Mouse (Mus musculus): ENCODE results near the gene Lyzl4.

Gene Lyzl4

GRCm38 (mm10) chr9:121642001-121642400 lies at the start of gene Lyzl4:
Gene Lyzl4, minus strand, starts transcription at chr9:121642096.
- no peaks in the 10 kb centered on the region for H3K27me3 ChIP-seq (ENCODE audit: control insufficient read depth, insufficient read depth, low read length, poor library complexity, severe bottlenecking)
- DNase-seq (ENCODE audit: low read depth, low spot score) = peak; percentile 53

DNA sequence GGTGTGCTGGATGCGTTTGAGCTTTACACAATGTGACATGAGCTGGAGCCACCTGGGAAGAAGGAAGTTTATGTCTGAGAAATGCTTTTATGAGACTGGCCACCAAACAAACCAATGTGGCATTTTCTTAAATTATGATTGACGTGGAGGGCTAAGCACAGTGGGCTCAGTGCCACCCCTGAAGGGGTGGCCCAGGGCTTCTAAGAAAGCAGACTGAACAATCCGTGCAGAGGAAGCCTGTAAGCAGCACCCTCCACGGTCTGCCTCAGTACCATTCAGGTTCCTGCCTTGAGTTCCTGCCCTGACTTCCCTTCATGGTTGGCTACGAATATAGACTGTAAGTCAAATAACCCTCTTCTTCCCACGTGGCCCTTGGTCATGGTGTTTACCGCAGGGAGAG lies 48.8 kb upstream of the Lyzl4 start:
- no peak for DNase-seq (ENCODE audit: low read depth, low spot score)
- no peaks in the 10 kb centered on the region for H3K27me3 ChIP-seq (ENCODE audit: control insufficient read depth, insufficient read depth, low read length, poor library complexity, severe bottlenecking)
- H3K36me3 ChIP-seq (ENCODE audit: control insufficient read depth, insufficient read depth, low read length, poor library complexity, severe bottlenecking) = no peaks in the 10 kb centered on the region; the same call in 1 of the 2 replicates

More at GRCm38 (mm10) chr9:121642001-121642400, at the start of gene Lyzl4:
- H3K36me3 ChIP-seq (ENCODE audit: control insufficient read depth, insufficient read depth, low read length, poor library complexity, severe bottlenecking) = no peaks in the 10 kb centered on the region

- H3K36me3 ChIP-seq (ENCODE audit: control insufficient read depth, insufficient read depth, low read length, poor library complexity, severe bottlenecking) = no peaks in the 10 kb centered on the region; the same call in 1 of the 2 replicates
- no peaks in the 10 kb centered on the region for H3K27me3 ChIP-seq (ENCODE audit: control insufficient read depth, insufficient read depth, low read length, poor library complexity, severe bottlenecking)
- DNase-seq (ENCODE audit: low read depth, low spot score) = no peak
Measured at GRCm38 (mm10) chr9:121690200-121690651, 48.3 kb upstream of the Lyzl4 start.

DNA sequence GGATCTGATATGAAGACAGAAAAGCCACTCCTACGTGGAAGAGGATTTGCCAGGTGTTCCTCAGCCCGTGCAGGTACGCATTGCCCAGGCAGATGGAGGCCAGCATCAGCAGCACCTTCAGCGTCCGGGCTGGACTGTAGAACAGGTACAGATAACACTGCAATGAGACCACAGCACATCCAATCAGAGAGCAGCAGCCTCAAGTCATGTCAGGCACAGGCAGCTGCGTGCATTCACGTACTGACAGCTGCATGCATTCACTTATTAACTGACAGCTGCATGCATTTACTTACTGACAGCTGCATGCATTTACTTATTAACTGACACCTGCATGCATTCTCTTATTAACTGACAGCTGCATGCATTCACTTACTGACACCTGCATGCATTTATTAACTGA lies 42.8 kb upstream of the Lyzl4 start:
- H3K27me3 ChIP-seq (ENCODE audit: control insufficient read depth, insufficient read depth, low read length, poor library complexity, severe bottlenecking) = no peaks in the 10 kb centered on the region
- no peaks in the 10 kb centered on the region; the same call in 1 of the 2 replicates for H3K36me3 ChIP-seq (ENCODE audit: control insufficient read depth, insufficient read depth, low read length, poor library complexity, severe bottlenecking)
- DNase-seq (ENCODE audit: low read depth, low spot score) = no peak

DNA sequence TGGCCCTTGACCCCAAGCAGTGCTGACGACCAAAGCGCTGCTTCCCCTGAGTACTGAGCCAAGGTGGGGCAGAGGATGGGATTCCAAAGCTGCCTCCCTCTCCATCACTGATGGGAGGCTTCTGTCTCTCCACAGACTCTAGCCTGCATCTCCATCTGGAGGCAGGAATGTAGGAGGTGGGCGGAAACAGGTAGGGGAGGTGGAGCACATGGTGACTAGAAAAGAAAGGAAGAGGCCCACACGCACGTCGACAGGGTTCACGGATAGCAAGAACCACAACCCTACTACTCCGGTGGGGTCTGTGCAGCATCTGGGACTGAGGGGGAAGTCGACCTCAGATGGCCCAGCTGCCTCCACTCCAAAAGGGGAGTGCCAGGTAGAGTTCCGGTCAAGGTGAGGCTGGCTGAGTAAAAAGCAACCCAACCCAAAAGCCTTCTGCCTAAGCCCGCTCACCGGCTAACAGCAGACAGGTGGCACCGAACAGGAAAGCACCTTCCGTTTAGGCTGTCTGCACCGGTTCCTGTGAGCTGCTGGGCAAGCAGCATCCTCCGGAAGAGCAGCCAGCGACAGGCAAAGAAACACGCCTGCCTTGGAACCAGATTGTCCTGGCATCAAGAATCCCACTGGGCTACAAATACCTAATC lies 40.3 kb upstream of the Lyzl4 start:
- H3K27me3 ChIP-seq (ENCODE audit: control insufficient read depth, insufficient read depth, low read length, poor library complexity, severe bottlenecking) = no peaks in the 10 kb centered on the region
- DNase-seq (ENCODE audit: low read depth, low spot score) = peak; percentile 49
- H3K36me3 ChIP-seq (ENCODE audit: control insufficient read depth, insufficient read depth, low read length, poor library complexity, severe bottlenecking) = no peaks in the 10 kb centered on the region; the same call in 1 of the 2 replicates

DNA sequence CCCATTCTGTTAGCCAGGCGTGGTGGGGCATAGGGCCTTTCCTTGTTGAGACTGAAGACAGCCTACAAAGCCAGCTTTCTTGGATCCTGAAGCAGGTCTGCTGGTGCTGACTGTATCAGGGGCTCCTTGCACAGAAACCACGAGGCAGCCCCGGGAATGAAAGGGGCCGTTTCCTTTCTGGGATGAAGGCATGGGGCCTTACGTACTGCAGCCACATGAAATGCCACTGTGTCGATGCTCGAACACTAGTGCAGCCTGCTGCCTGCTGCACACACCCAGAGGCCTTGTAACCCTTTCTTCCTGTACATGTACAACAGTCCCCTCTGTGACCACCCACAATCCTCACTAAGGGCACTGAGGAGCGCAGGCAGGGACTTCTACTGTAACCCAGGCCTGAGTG lies 39.3 kb upstream of the Lyzl4 start:
- no peaks in the 10 kb centered on the region; the same call in 1 of the 2 replicates for H3K36me3 ChIP-seq (ENCODE audit: control insufficient read depth, insufficient read depth, low read length, poor library complexity, severe bottlenecking)
- DNase-seq (ENCODE audit: low read depth, low spot score) = no peak
- no peaks in the 10 kb centered on the region for H3K27me3 ChIP-seq (ENCODE audit: control insufficient read depth, insufficient read depth, low read length, poor library complexity, severe bottlenecking)

- Histone ChIP-seq H3K36me3 (ENCODE audit: control insufficient read depth, insufficient read depth, low read length, poor library complexity, severe bottlenecking) (no peaks in the 10 kb centered on the region), H3K27me3 (ENCODE audit: control insufficient read depth, insufficient read depth, low read length, poor library complexity, severe bottlenecking) (no peaks in the 10 kb centered on the region)
- DNase-seq (ENCODE audit: low read depth, low spot score) = peak; percentile 83
Measured at GRCm38 (mm10) chr9:121679549-121679948, 37.7 kb upstream of the Lyzl4 start.

DNA sequence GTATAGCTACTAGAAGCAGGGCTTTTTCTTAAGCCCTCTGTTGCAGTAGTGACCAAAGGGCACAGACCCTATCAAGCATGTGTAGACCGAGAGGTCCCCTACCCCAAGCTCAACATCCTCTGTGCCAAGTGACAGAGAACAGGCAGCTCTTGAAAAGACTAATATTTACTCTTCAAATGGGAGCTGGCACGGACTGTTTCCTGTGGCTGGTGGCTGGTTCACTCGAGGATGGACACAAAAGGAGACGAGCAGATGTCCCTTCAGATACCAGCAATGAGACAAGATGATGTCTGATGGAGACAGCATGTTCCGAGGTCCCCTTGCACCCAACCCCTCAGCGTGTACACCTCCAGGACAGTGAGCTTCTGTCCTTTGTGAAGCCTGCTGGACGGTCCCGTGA lies 35.6 kb upstream of the Lyzl4 start:
- Histone ChIP-seq H3K36me3 (ENCODE audit: control insufficient read depth, insufficient read depth, low read length, poor library complexity, severe bottlenecking) (no peaks in the 10 kb centered on the region), H3K27me3 (ENCODE audit: control insufficient read depth, insufficient read depth, low read length, poor library complexity, severe bottlenecking) (no peaks in the 10 kb centered on the region)
- DNase-seq (ENCODE audit: low read depth, low spot score) = no peak

- no peaks in the 10 kb centered on the region for H3K27me3 ChIP-seq (ENCODE audit: control insufficient read depth, insufficient read depth, low read length, poor library complexity, severe bottlenecking)
- no peaks in the 10 kb centered on the region for H3K36me3 ChIP-seq (ENCODE audit: control insufficient read depth, insufficient read depth, low read length, poor library complexity, severe bottlenecking)
- DNase-seq (ENCODE audit: low read depth, low spot score) = peak; percentile 53
Measured at GRCm38 (mm10) chr9:121677069-121677468, 35.2 kb upstream of the Lyzl4 start.

DNA sequence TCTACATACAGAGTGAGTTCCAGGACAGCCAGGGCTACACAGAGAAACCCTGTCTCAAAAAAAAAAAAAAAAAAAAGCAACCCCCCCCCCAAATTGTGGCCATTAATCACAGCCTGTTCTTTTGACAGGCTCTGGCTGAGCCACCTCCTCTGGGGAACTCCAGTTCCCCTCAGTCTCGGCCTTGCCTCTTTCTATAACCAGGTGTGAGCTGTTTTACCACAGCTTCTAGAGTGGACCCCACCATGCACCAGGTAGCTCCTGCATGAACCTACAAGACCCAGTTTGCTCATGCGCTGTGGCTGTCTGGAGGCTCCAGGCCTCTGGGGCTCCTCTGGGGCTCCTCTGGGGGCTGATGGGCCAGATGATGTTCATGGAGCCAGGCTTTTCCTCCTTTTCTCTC lies 33.7 kb upstream of the Lyzl4 start:
- no peaks in the 10 kb centered on the region for H3K36me3 ChIP-seq (ENCODE audit: control insufficient read depth, insufficient read depth, low read length, poor library complexity, severe bottlenecking)
- peak; percentile 58 for DNase-seq (ENCODE audit: low read depth, low spot score)

GRCm38 (mm10) chr9:121675011-121675410 lies 33.1 kb upstream of the Lyzl4 start:
- H3K36me3 ChIP-seq (ENCODE audit: control insufficient read depth, insufficient read depth, low read length, poor library complexity, severe bottlenecking) = no peaks in the 10 kb centered on the region
- no peaks in the 10 kb centered on the region for H3K27me3 ChIP-seq (ENCODE audit: control insufficient read depth, insufficient read depth, low read length, poor library complexity, severe bottlenecking)
- DNase-seq (ENCODE audit: low read depth, low spot score) = peak; percentile 95

More for the DNA sequence above, 33.7 kb upstream of the Lyzl4 start:
- H3K27me3 ChIP-seq (ENCODE audit: control insufficient read depth, insufficient read depth, low read length, poor library complexity, severe bottlenecking) = no peaks in the 10 kb centered on the region

DNA sequence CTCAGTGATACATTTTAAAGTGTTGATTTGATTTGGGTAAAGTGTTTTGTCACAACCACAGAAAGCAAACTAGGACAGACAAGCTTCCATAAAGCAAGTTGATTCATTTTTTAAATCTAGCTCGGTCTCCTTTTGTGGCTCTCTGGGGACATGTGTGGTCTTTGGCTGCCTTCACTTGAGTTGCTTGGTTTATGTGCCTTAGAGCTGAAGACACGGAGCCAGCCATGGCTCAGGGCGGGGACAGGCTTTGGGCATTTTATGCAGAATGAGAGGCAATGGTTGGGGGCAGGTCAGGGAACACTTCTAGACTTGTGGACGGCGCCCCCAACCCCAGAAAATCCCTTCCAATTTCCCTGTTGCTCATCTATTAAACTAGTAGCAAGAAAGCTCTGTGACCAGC lies 31.8 kb upstream of the Lyzl4 start:
- peak; percentile 71 for DNase-seq (ENCODE audit: low read depth, low spot score)
- Histone ChIP-seq H3K27me3 (ENCODE audit: control insufficient read depth, insufficient read depth, low read length, poor library complexity, severe bottlenecking) (no peaks in the 10 kb centered on the region), H3K36me3 (ENCODE audit: control insufficient read depth, insufficient read depth, low read length, poor library complexity, severe bottlenecking) (no peaks in the 10 kb centered on the region)

DNA sequence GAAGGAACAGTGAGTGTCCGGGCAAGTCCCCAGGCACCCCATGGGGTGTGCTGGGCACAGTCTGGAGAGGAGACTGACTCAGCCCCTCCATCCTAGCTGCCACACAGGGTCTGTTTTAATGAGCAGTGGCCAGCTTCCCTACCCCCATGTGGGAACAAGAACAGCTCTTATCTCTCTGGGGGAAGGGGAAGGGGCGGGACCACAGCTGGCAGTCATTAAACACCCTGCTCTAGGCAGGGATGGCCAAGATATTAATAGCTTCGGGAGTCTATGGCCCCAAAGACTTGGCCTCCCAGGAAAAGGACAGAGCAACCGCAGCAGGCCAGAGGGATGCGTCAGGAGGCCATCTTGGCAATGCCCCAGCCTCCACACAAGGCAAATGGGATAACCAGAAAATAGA lies 30.4 kb upstream of the Lyzl4 start:
- DNase-seq (ENCODE audit: low read depth, low spot score) = no peak
- no peaks in the 10 kb centered on the region for H3K27me3 ChIP-seq (ENCODE audit: control insufficient read depth, insufficient read depth, low read length, poor library complexity, severe bottlenecking)
- no peaks in the 10 kb centered on the region for H3K36me3 ChIP-seq (ENCODE audit: control insufficient read depth, insufficient read depth, low read length, poor library complexity, severe bottlenecking)

- no peaks in the 10 kb centered on the region for H3K27me3 ChIP-seq (ENCODE audit: control insufficient read depth, insufficient read depth, low read length, poor library complexity, severe bottlenecking)
- H3K36me3 ChIP-seq (ENCODE audit: control insufficient read depth, insufficient read depth, low read length, poor library complexity, severe bottlenecking) = no peaks in the 10 kb centered on the region
- DNase-seq (ENCODE audit: low read depth, low spot score) = peak; percentile 79
Measured at GRCm38 (mm10) chr9:121671300-121671699, 29.4 kb upstream of the Lyzl4 start.

DNA sequence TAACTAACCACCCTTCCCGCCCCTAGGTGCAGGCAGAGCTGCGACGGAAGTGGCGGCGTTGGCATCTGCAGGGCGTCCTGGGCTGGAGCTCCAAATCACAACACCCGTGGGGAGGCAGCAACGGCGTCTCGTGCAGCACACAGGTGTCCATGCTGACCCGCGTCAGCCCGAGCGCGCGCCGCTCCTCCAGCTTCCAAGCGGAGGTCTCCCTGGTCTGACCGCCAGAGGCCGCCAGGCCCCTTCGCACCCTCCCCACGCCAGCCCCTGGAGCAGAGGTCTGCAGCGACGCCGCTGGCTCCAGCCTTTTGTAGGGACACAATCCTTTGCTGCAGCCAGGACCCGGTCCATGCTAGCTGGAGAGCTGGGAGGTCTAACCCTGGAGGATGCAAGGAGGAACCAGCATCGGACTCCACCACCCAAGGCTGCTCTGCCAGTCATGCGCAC lies 27.5 kb upstream of the Lyzl4 start:
- Histone ChIP-seq H3K27me3 (ENCODE audit: control insufficient read depth, insufficient read depth, low read length, poor library complexity, severe bottlenecking) (no peaks in the 10 kb centered on the region), H3K36me3 (ENCODE audit: control insufficient read depth, insufficient read depth, low read length, poor library complexity, severe bottlenecking) (no peaks in the 10 kb centered on the region)
- peak; percentile 74 for DNase-seq (ENCODE audit: low read depth, low spot score)

- Histone ChIP-seq H3K27me3 (ENCODE audit: control insufficient read depth, insufficient read depth, low read length, poor library complexity, severe bottlenecking) (no peaks in the 10 kb centered on the region), H3K36me3 (ENCODE audit: control insufficient read depth, insufficient read depth, low read length, poor library complexity, severe bottlenecking) (no peaks in the 10 kb centered on the region)
- no peak for DNase-seq (ENCODE audit: low read depth, low spot score)
Measured at GRCm38 (mm10) chr9:121667822-121668221, 25.9 kb upstream of the Lyzl4 start.

All from splenic B cell, adult 2 months (primary cell).